Mouse (Mus musculus): ENCODE data around the gene Hivep3.

DNA sequence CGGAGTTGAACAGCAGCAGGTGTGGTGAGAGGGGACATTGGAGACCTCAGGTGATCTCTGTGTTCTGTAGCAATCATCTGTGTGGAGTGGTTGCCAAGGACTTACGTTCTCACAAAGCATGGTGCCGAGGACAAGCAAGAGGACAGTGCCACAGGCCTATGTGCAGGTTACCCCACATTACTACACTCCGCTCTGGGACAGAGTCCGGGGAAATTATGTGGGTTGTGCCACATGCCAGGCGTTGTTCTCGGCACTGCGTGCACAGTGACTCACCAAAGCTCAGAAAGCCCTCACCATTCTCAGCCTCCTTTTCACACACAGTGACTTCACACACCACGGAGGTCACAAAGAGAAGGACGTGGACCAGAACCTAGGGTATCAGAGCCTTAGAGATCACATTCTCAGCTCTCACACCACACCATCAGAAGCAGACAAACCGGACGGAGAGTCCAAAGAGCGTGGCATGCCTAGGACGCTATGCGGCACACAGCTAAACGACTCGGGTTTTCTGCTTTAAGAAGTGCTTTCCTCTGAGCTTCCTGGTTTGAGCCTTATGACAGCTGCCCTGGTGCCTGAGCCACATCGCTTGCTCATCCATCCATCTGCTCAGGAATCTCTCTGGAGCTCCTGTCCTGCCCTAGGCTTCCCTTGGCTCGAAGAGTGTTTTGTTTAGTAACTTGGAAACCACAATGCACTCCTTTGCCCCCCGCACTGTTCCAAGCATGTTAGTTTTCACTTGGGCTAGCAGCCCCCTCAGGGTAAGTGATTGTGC is 330.0 kb downstream of the Hivep3 start:
- no peak for TF ChIP-seq CTCF (IDR thresholded peaks at IDR 0.05; ENCODE audit: insufficient read depth, low read length)
- no peak for TF ChIP-seq POLR2A (IDR thresholded peaks at IDR 0.05; ENCODE audit: borderline replicate concordance, extremely low read depth, low read depth, low read length)

Data from lung, adult 2 months (tissue).